Mouse (Mus musculus) hindbrain, embryonic 13.5 days (tissue): Measurements from ENCODE around the gene Slc38a6. TPM values are rescaled to one million over a fixed set of nuclear protein-coding genes. Genes with fewer than 3 reads are reported as not detected.

ENCODE experiments used
- ATAC-seq: fragments of 200-750 bp; cut with Nextera tagmentation; 2 replicates; pipeline ENCODE4 v1.8.0; 2017; ENCODE audit warnings: moderate TSS enrichment; ENCODE audit not compliant: low FRiP score
- H3K27ac ChIP-seq: fragments of 300-500 bp; sonication (generic); 2 replicates; pipeline ENCODE4 v1.5.1; 2015; ENCODE audit warnings: inconsistent platforms, mild to moderate bottlenecking, moderate library complexity
- H3K27me3 ChIP-seq: fragments of 300-500 bp; sonication (generic); 2 replicates; pipeline ENCODE4 v1.6.1; 2015; ENCODE audit warnings: mild to moderate bottlenecking, inconsistent platforms
- H3K36me3 ChIP-seq: fragments of 300-500 bp; sonication (generic); 2 replicates; pipeline ENCODE4 v1.6.1; 2015; ENCODE audit warnings: mild to moderate bottlenecking, inconsistent platforms
- H3K4me1 ChIP-seq: fragments of 300-500 bp; sonication (generic); replicated peaks from 2 replicates; pipeline ENCODE4 v1.6.1; 2015; ENCODE audit warnings: inconsistent platforms
- H3K4me2 ChIP-seq: fragments of 300-500 bp; sonication (generic); 2 replicates; pipeline ENCODE4 v1.6.1; 2015; ENCODE audit warnings: inconsistent platforms, mild to moderate bottlenecking, moderate library complexity
- H3K4me3 ChIP-seq: fragments of 300-500 bp; sonication (generic); 2 replicates; pipeline ENCODE4 v1.5.1; 2015; ENCODE audit warnings: mild to moderate bottlenecking, inconsistent platforms
- H3K9ac ChIP-seq: fragments of 300-500 bp; sonication (generic); 2 replicates; pipeline ENCODE4 v1.6.1; 2015; ENCODE audit warnings: mild to moderate bottlenecking, inconsistent platforms
- H3K9me3 ChIP-seq: fragments of 300-500 bp; sonication (generic); 2 replicates; pipeline ENCODE4 v1.6.1; 2016; ENCODE audit warnings: inconsistent platforms
- WGBS: fragments of 180-500 bp; shearing (Covaris S2); methylation state at CpG from one replicate; pipeline ENCODE4 v1.1.7; 2015; 5-methylcytosine and 5-hydroxymethylcytosine counted together
- polyA plus RNA-seq: library from polyadenylated mRNA; unstranded; fragments of >200 nt; fragmentation: Nextera tagmentation; extraction: Ambion mirVana; gene quantifications from 2 replicates; pipeline ENCODE4 v1.2.1, GENCODE M21; 2015

The Slc38a6 gene
- 10.9 and 14.3 TPM in 2 replicates for polyA plus RNA-seq

DNA sequence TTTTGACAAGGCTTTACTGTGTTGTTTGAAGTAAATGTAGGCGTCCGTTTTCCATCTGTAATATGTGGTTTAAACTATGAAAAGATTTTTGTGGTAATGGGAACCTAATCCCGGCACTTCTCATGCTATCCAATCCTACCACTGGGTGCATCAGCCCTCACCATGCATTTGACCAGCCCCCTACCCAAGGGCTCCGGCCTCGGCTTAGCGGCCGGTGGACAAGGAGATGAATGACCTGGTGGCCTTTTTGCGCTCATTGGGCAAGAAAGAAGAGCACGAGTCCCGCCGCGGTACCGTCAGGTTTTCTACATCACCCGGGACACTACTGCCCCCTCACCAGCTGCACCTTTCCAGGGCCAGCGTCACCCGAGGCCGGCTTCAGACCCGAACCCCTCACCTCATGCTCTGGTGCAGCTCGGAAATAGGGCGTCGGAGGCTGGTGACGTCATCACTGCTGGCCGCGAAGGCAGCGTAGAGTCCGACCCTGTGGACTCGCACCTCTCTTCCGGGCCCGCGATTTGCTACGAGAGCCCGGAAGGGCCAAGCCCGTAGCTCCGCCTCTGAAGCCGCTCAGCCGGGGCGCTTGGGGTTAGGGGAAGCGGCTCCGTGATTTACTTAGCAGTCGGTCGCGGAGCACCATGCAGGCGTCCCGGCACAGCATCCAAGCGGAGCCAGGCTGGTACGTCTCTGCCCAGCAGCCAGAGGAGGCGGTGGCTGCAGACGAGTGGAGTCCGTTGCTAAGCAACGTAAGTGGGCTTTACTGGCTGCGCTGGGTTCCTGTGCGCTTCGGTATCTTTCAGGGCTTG, at the start of gene Slc38a6, which contains the start of gene Trmt5:
Gene Slc38a6, plus strand, starts transcription at position 493 of the 806 bp plus-strand sequence.
Gene Trmt5, minus strand, starts transcription at position 424 of the 806 bp plus-strand sequence.
- ATAC-seq = peak; percentile 97

DNA sequence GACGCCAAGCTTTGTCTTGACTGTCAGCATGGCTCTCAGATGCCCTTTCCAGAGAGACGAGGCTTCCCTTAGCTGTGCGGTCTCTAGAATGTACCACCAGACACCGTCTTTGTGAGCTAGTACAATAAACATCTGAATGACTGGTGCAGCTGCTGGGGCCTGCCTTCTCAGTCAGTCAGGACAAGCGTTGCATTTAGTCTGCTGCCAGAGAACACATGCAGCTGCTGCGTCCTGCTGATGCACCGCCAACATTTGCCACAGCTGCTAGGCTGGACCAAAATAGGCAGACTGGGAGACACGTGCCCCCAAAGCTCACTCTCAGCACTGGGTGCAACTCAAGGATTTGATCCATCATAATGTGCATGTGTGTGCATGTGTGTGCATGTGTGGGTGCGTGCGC, 44.6 kb upstream of the Slc38a6 start:
- peaks cover 4% of the 10 kb centered on the region; the same call in 1 of the 2 replicates for H3K4me1 ChIP-seq
- no peak overlapping the region for H3K9ac ChIP-seq
- no peaks in the 10 kb centered on the region for H3K36me3 ChIP-seq
- ATAC-seq = peak; percentile 59; the same call in 1 of the 2 replicates
- WGBS = 35% methylated on average over 10 of the region's 10 CpGs
- no peak overlapping the region for H3K4me3 ChIP-seq
- H3K27ac ChIP-seq = peak overlapping the region; percentile 58
- no peaks in the 10 kb centered on the region for H3K27me3 ChIP-seq
- H3K4me2 ChIP-seq = no peak overlapping the region
- no peaks in the 10 kb centered on the region for H3K9me3 ChIP-seq

More for the DNA sequence above, at the start of gene Slc38a6, which contains the start of gene Trmt5:
- Histone ChIP-seq H3K9ac (peak within 1 kb of the TSS; percentile 78), H3K9me3 (no peaks in the 10 kb centered on the region), H3K4me3 (peak within 1 kb of the TSS; percentile 55), H3K36me3 (peaks cover 26% of the 10 kb centered on the region), H3K4me2 (peak within 1 kb of the TSS; percentile 62), H3K27me3 (no peaks in the 10 kb centered on the region), H3K4me1 (peaks cover 22% of the 10 kb centered on the region), H3K27ac (peak within 1 kb of the TSS; percentile 75)
- WGBS = 1% methylated on average over 53 of the region's 53 CpGs

DNA sequence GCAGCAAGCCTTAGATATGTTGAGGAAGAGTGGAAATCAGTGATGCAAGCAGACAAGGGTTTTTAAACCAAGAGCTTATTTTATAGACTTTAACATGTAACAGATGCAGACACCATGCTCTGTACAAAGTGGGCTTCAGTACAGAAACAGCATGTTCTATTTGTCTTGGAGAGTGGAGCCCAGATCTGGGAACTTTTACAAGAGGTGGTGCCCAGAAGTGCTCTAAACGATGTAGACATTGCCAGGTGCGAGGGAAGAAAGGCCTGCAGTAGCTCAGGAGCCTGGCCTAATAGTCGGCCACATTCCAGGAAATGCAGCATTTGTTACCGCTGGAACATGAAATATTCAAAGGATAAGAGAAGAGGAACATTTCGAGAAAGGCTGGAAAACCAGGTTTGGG, 40.9 kb upstream of the Slc38a6 start:
- H3K27me3 ChIP-seq = no peaks in the 10 kb centered on the region
- no peak overlapping the region for H3K9ac ChIP-seq
- no peak overlapping the region for H3K4me2 ChIP-seq
- no peak for ATAC-seq
- peaks cover 4% of the 10 kb centered on the region; the same call in 1 of the 2 replicates for H3K4me1 ChIP-seq
- H3K4me3 ChIP-seq = no peak overlapping the region
- 84% methylated on average over 5 of the region's 5 CpGs for WGBS
- no peaks in the 10 kb centered on the region for H3K36me3 ChIP-seq
- H3K27ac ChIP-seq = no peak overlapping the region
- no peaks in the 10 kb centered on the region for H3K9me3 ChIP-seq

DNA sequence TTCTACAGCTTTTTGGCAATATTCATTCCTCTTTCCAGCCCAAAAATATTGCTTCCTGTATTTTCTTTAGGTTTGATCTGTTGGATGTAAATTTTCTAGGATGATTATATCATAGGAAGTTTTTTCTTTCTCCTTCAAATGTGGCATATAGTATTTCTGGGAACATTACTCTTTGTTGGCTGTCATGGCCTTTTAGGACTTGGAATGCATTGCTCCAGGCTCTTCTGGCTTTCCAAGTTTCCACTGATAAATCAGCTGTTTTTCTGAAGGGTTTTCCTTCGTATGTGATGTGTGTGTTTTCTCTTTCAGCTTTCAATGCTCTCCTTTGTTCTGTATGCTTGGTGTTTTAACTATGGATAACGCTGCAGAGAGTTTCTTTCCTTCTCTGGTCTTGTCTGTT, 31.6 kb upstream of the Slc38a6 start:
- Histone ChIP-seq H3K27me3 (no peaks in the 10 kb centered on the region), H3K4me3 (no peak overlapping the region), H3K4me2 (no peak overlapping the region), H3K4me1 (no peaks in the 10 kb centered on the region), H3K27ac (no peak overlapping the region), H3K9ac (no peak overlapping the region), H3K9me3 (no peaks in the 10 kb centered on the region), H3K36me3 (no peaks in the 10 kb centered on the region)
- WGBS = 68% methylated on average over 2 of the region's 2 CpGs
- no peak for ATAC-seq

DNA sequence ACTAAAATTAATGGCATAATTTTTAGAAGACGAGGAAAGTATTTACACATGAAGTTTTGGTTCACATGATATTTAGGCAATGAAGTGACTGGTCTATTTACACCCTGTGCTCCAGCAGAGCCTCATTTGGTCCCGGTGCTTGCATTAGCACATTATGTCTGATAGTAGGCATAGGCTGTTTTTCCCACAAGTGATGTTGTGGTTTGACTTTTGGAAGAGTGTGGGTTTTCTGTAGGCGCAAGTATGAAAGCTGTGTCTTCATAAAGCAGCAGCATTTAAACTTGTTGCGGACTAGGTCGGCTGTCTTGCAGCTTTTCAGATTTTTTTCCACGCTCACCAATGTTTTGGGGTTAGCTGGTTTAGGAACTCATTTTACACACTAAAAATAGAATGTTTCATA, 27.3 kb upstream of the Slc38a6 start:
- no peak overlapping the region for H3K27ac ChIP-seq
- WGBS = 96% methylated on average over 6 of the region's 6 CpGs
- 0 out of 2 replicates have a peak, but pooled peaks cover 4% of the 10 kb centered on the region for H3K9me3 ChIP-seq
- H3K27me3 ChIP-seq = no peaks in the 10 kb centered on the region
- no peaks in the 10 kb centered on the region for H3K36me3 ChIP-seq
- no peak overlapping the region for H3K4me3 ChIP-seq
- no peak overlapping the region for H3K4me2 ChIP-seq
- H3K9ac ChIP-seq = no peak overlapping the region
- no peak for ATAC-seq
- no peaks in the 10 kb centered on the region for H3K4me1 ChIP-seq

DNA sequence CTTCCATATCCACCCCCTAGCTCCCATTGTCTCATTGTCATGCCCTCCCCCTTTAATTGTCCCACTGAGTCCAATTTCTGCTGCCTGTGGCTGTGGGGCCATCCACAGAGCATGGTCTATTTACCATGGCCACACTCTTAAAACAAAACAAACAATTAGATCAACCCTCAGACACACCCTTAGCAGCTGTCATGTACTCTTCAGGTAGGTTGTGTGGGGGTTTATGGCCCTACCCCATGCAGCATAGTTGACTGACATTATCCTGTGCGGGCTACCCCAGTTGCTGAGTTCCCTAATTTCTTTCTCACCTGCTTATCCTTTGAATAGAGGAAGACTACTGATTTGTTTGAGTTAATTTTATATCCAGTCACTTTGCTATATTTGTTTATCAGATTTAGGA, 26.2 kb upstream of the Slc38a6 start:
- no peak for ATAC-seq
- no peaks in the 10 kb centered on the region for H3K27me3 ChIP-seq
- H3K4me3 ChIP-seq = no peak overlapping the region
- H3K9ac ChIP-seq = no peak overlapping the region
- H3K9me3 ChIP-seq = 0 out of 2 replicates have a peak, but pooled peaks cover 4% of the 10 kb centered on the region
- 96% methylated on average over 1 of the region's 1 CpGs for WGBS
- H3K4me1 ChIP-seq = no peaks in the 10 kb centered on the region
- no peaks in the 10 kb centered on the region for H3K36me3 ChIP-seq
- H3K4me2 ChIP-seq = no peak overlapping the region
- H3K27ac ChIP-seq = no peak overlapping the region

DNA sequence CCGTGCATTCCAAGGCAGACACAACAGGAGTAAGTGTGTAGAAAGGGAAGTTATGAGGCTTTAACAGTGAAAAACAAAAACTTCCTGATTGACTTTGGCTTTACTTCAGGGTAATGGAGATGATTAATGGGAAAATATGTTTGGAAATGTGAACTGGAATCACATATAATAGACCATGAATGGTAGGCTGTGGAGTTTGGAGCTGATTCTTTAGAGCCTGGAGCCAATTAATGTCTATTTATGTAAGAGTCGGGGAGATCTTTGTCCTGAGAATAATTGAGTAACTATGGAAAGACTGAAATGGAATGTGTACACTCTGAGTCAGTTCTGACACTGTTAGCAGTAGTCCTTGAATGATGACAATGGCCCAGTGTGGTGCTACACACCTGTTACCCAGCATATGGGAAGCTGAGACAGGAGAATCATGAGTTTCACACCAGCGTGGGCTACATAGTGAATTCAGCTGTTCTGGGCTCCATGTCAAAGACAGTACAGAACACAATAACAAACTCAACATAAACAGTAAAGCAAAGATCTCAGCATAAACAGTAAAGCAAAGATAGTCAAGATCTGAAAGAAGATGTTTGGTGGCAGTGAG, 21.1 kb upstream of the Slc38a6 start:
- ATAC-seq = no peak
- H3K4me2 ChIP-seq = no peak overlapping the region
- H3K4me3 ChIP-seq = no peak overlapping the region
- H3K4me1 ChIP-seq = no peaks in the 10 kb centered on the region
- H3K36me3 ChIP-seq = no peaks in the 10 kb centered on the region
- no peak overlapping the region for H3K27ac ChIP-seq
- 0 out of 2 replicates have a peak, but pooled peaks cover 4% of the 10 kb centered on the region for H3K9me3 ChIP-seq
- no peaks in the 10 kb centered on the region for H3K27me3 ChIP-seq
- H3K9ac ChIP-seq = no peak overlapping the region
- WGBS = 74% methylated on average over 3 of the region's 3 CpGs

DNA sequence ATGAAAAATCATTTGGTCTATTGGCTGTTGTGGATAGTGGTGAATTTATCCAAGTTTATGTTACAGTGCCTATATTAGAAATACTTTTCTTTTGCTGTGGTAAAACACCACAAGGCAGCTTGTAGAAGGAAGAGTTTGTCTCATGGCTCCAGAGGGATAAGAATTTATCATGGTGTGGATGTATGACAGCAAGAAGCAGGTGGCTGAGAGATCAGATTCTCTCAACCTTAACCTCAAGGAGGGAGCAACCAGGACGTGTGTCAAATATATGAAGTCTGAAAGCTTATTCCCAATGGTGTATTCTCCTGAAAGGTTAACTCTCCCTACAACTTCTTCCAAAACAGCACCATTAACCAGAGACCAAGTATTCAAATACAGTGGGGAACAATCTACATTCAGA, 20.0 kb upstream of the Slc38a6 start:
- Histone ChIP-seq H3K27me3 (no peaks in the 10 kb centered on the region), H3K36me3 (no peaks in the 10 kb centered on the region), H3K4me1 (no peaks in the 10 kb centered on the region), H3K4me3 (no peak overlapping the region), H3K27ac (no peak overlapping the region), H3K4me2 (no peak overlapping the region), H3K9ac (no peak overlapping the region), H3K9me3 (0 out of 2 replicates have a peak, but pooled peaks cover 4% of the 10 kb centered on the region)
- ATAC-seq = no peak
- 87% methylated on average over 1 of the region's 1 CpGs for WGBS

DNA sequence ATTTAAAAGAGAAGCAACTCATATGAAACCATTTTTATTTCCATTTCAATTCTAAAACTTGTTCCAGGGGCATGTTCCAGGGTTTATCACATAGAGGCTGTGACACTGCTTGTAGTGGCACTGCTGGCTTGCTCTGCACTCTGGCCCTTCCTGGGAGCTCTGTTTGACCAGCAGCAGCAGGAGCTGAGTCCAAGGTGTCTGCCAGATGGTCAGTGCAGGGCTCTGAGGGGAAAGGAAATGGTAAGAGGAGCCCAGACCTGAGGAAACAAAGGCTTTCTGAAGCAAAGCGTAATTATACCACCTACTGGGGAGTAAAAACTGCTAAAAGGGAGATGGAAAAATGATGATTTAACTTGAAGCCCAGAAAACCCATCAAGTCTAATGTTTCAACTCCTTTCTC, 18.1 kb upstream of the Slc38a6 start:
- WGBS = 69% methylated on average over 1 of the region's 1 CpGs
- no peak overlapping the region for H3K4me2 ChIP-seq
- no peaks in the 10 kb centered on the region for H3K36me3 ChIP-seq
- ATAC-seq = no peak
- H3K9me3 ChIP-seq = no peaks in the 10 kb centered on the region
- H3K4me1 ChIP-seq = no peaks in the 10 kb centered on the region
- no peak overlapping the region for H3K4me3 ChIP-seq
- H3K27me3 ChIP-seq = no peaks in the 10 kb centered on the region
- no peak overlapping the region for H3K9ac ChIP-seq
- no peak overlapping the region for H3K27ac ChIP-seq

DNA sequence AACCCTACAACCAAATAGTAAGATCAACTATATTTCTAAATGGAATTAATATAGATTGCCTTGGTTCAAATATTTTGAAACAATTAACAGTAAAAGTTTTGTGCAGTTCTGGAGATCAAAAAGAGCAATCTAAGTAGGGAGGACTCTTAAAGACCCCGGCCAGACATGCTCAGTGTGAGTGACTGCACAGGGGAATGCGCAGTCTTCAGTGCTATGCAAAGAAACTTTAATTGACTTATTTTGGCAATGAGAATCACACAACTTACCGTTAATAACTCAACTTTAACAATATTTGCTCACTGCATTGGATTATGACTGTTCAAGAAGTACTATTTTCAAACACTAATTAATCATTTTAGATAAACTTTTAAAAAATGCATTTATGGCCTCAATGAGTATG, 17.0 kb upstream of the Slc38a6 start:
- 94% methylated on average over 3 of the region's 3 CpGs for WGBS
- Histone ChIP-seq H3K9me3 (no peaks in the 10 kb centered on the region), H3K4me3 (no peak overlapping the region), H3K4me1 (no peaks in the 10 kb centered on the region), H3K9ac (no peak overlapping the region), H3K4me2 (no peak overlapping the region), H3K27me3 (no peaks in the 10 kb centered on the region), H3K36me3 (peaks cover 5% of the 10 kb centered on the region), H3K27ac (no peak overlapping the region)
- ATAC-seq = no peak

DNA sequence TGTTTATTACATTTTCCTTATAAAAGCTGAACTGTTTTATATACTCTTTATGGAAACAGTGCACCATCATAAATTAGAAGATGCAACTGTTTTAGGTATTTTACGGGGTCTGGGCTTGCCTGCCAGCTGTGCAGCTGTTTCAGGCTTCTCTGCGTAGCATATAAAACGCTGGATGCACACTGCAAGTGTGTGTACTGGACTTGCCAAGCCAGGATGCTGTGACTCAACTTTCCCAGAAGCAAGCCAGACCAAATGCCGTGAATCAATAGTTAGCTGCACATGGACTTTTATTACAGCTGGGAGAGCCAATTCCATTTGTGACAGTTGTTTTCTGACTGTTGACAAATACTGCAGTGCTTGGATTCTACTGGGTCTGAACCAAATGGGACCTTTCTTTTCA, 16.6 kb upstream of the Slc38a6 start:
- no peak overlapping the region for H3K27ac ChIP-seq
- no peak overlapping the region for H3K4me3 ChIP-seq
- H3K27me3 ChIP-seq = no peaks in the 10 kb centered on the region
- peaks cover 9% of the 10 kb centered on the region for H3K36me3 ChIP-seq
- no peaks in the 10 kb centered on the region for H3K4me1 ChIP-seq
- WGBS = 95% methylated on average over 4 of the region's 4 CpGs
- no peaks in the 10 kb centered on the region for H3K9me3 ChIP-seq
- H3K9ac ChIP-seq = no peak overlapping the region
- no peak overlapping the region for H3K4me2 ChIP-seq
- no peak for ATAC-seq

DNA sequence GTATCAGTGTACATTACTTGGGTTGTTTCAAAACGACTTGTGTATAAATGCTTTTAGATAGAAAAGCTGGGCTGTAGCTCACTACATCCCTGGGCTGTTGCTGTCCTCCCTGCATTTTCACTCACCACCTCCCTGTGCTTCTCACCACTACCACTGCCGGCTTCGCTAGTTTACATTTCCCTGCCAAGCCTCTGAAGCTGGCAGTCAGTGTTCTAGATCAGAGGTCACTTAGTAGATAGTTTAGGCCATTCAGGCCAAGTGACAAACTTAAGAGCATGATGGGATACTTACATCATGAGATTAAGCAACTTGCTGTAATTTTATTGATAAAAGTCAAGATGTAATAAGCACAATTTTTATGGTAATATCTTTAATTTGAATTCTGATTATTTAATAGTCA, 11.7 kb upstream of the Slc38a6 start:
- H3K27me3 ChIP-seq = no peaks in the 10 kb centered on the region
- H3K4me2 ChIP-seq = no peak overlapping the region
- ATAC-seq = no peak
- no peak overlapping the region for H3K4me3 ChIP-seq
- H3K27ac ChIP-seq = no peak overlapping the region
- 95% methylated on average over 3 of the region's 3 CpGs for WGBS
- peaks cover 47% of the 10 kb centered on the region for H3K36me3 ChIP-seq
- H3K9me3 ChIP-seq = no peaks in the 10 kb centered on the region; the same call in 1 of the 2 replicates
- no peaks in the 10 kb centered on the region for H3K4me1 ChIP-seq
- H3K9ac ChIP-seq = no peak overlapping the region
